Mouse (Mus musculus): ENCODE measurements around the gene 4930579G24Rik.

The 4930579G24Rik gene

DNA sequence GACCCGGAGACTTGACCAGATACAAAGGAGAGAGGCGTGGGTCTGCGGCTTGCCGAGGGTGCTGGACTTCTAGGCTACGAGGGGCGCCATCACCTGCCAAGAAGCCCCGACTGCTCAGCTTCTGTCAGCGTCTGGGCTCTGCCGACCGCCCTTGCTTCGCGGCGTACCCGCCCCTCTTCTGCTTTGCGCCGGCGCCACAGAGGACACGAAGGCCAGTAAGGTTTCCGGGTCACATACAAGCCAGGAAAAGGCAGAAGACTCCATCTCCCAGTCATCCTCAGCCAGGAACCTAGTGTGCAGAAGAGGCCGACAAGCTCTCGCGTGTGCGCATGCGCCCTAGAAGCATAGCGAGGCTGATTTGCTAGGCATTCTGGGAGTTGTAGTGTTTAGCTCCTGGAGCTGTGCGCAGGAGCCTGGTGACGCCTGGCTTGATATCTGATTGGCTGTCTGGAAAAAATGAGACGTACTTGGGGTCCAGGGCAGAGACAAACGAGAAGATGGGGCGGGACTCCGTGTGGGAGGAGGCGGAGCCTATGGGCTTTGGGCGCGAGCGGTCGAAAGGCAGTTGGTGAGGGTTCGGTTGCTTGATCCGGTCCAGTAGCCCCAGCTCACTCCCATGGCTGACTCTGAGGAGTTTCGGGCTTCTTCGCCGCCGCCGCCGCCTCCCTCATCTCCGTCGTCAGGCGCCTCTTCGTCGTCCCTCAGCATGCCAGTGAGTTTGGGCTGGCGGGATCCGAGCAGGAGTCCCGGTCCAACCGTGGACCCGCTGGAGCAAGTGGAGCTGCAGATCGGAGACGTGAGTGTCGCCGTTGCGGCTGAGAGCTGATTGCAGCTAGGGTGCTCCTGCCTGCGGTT lies at the start of gene 4930579G24Rik:
Gene 4930579G24Rik, plus strand, starts transcription at position 519 of the 855 bp plus-strand sequence.
- peak; percentile 100 for DNase-seq

DNA sequence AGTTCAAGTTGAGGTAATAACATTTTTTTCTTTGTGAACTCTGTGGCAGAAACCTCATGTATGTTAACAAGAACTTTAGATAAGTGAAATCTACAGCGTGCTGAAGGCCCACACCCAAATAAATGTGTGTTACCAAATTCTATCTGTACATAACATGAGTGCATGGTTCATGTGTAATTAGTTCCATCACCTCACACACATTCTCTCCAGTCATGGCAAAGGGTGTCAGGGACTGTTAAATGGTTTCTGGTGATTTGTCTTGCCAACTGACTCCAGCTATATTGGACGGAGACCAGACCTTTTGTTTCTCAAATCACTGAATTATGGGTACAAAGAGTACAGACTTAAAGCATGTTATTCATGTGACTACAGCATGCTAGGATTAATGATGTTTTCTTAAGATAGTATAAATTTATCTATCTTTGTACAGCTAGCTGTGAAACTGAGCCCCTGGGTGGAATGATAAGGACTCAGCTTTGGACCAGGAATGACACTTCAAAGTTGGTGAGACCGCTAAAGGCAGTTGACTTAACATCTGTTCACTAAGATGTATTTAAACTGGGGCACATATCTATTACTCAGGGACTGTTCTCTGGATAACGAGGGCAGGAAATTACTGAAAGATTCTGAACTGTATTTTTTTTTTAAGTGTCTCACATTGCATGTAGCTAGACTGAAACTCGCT lies 48.8 kb upstream of the 4930579G24Rik start:
- no peak for DNase-seq

DNA sequence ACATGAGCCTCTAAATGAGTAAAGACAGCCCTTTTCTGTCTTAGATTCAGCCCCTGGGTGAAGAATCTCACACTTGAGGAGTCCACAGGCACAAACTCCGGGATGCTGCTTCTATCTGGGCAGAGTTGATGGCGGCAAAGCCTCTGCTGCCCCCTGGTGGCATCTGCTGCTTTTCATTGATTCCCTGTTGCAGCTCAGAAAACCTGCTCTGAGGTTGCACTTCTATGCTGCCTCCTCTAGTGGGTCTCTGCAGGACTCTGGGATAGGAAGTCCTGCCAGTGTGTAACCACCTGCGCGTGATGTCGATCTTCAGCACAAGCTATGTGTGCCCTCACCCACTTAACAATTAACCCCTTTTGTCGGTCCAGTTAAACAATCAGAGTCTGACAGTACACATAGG lies 42.1 kb upstream of the 4930579G24Rik start:
- DNase-seq = peak; percentile 90

DNA sequence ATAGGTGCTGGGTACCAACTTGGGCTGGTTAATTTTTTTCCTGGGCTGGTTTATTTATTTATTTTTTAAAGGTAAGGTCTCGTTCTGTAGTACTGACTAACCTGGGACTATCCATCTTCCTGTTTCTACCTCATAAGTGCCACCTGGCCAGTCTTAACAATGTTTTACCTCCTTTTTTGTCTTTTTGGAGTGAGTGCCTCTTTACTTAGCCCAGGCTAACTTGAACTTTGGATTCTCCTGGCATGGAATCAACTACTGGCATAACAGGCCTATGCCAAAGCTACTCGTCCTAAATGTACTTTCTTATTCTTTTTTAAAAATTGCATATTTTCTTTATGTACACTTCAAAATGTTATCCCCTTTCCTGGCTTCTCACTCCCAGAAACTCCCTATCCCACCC lies 39.2 kb upstream of the 4930579G24Rik start:
- DNase-seq = peak; percentile 42

DNA sequence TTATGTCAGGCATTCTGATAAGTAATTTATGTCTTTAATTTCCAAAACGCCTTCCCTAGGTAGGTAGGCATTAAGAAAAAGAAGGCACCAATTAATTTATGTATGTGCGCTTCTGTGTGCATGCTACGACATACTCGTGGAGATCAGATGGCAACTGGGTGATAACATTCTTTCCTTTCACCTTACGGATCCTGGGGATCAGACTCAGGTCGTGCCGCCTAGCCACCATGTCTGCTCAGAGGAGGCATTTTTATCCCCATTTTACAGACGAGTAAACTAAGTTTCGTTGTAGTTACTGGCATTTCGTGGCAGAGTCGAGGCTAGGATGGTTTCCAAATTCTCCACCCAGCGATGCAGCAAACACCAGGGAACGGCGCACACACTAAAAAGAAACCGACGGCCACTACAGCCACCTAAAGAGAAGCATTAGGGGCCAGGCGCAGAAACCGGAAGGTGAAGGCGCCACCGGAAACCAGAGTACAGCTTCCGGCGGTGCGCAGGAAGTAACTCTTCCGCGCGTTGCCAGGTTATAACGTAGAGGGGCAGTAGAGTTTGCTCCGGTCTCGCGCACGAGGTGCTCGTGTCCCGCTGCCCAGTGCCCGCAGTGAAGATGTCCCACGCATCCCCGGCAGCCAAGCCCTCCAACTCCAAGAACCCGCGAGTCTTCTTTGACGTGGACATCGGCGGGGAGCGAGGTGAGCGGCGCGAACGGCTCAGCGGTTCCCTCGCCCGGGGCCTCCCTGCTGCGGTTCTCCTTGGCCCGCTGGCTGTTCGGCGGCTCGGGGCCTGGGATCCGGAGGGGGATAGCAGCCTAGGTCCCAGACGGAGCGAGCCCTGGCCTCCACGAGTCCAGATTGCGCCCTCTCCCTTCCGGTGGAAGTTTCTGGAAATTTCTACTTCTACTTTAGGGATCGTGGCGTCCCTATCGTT lies 37.8 kb upstream of the 4930579G24Rik start, which contains the start of gene Ppid:
Gene Ppid, plus strand, starts transcription at position 480 of the 930 bp plus-strand sequence.
- DNase-seq = peak; percentile 71

DNA sequence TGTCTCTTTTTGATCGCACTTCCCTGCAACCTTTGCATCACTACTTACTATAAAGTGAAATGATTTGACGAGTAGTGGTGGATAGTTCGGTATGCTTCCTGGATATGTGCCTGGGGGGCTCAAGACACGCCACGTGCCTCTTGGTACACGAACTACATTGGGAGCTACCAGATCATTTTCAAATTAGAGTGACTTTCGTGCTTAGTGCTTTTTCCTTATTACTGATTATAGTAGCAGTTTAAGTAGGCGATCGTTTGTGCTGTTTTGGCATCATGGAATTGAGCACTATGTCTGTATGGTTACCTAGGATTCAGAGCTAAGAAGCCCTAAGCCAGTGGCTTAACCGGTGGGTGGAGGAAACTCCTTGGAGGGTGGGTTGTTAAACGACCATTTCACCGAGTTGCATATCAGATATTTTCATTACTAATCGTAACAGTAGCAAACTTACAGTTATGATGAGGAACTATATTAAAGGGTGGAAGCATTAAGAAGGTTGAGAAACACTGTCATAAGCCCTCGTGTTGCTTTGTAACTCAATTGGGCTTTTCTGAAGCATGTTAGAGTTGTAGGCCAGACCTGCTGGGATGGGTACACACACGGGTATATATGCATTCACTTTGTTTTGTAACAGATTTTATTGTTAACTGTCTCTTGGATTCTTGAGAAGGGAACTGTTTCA lies 36.9 kb upstream of the 4930579G24Rik start:
- no peak for DNase-seq

DNA sequence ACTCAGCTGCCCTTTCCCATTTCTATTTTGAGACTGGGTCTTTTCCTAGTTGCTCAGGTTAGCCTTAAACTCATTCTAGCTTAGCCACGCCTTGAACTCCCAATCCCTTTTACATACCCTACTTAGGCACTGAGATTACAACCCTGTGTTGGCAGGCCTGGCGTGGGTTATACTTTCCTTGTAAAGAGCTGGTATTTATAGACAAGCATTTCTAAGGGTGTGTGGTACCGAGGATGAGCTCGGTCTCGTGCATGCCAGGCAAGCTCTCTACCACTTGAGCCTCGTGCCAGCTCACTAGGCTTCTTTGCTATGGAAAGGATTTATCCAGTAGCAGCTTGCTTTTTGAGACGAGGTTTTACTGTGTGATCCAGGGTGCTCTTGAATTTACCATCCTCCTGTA lies 33.4 kb upstream of the 4930579G24Rik start:
- DNase-seq = no peak

DNA sequence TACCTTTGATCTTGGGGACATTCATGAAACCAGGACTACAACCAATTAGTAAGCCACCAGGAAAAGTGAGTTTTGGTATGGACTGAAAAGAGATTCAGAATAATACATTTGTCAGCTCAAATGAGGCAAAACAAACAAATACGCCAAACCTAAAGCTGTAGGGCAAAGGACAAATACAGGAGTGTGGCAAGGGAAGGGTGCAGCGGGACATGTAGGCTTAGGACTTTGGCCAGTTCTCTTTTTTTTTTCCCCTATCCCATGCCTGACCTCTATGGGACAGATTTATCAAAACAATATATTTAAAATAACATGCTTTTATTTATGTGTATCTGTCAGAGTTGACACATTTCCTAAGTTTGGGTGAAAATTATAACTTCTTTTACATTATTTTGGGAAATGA lies 19.0 kb upstream of the 4930579G24Rik start:
- DNase-seq = no peak

DNA sequence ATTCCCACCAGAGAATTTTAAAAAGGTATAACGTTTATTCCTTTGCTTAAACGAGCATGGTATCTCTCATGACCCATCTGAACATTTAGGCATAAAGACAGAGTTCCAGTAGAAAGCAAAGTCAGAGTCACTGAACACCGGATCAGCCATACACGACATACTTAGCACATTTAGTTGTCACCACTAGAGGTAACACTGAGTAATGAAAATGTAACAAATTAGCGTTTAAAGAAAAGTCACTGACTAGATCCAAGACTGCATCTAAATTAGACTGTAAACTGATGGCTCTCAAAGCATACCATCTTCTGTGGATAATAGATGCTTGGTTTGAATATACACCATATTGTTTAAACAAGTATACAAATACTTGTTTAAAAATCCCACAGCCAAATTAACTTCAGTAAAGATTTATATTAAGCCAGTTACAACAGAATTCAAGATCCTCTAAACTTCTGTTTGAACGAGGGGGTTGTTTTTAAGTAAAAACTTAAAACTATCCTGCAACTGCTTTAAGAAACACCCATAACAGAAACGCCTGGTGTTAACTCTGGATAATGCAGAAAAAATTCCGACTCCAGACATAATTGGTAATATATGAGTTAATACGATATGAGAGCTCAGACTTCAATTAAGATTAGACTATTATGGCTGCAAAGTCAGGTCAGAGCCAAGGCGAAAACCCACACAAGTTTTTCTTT lies 1.2 kb upstream of the 4930579G24Rik start:
- no peak for DNase-seq

DNA sequence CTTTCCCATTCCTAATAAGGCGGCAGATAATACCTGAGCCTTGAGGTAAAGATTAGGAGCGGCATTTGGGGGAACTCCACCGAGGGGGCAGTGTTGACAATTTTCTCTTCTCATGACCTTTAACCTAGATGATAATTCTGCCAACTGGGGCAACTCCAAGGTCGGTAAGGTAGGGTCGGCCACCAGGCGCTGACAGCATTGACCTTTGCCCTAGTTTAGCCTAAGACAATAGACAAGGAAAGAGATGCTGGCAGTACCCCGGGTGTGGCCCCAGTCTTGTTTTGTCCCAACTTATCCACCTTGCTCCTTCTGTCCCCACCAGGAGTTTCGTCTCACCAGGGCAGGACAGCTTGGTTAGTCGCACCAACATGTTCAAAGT lies 708 bp upstream of the 4930579G24Rik start:
- DNase-seq = no peak

DNA sequence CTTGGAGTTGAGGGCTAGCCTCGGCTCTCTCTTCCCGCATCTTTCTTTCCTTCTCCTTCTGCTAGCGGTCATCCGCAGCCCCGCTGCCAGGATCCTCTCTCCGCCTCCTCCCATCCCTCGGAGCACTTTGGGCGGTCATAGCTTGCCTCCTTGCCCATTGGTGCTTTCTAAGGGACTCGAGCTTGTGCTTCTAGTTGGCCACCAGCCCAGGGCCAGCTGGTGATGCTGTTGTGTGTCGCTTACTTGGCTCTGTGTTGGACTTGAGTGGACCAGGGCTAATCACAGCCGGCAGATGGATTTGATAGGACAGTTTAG lies 494 bp downstream of the 4930579G24Rik start, which contains the start of gene Etfdh:
Gene Etfdh, minus strand, starts transcription at position 85 of the 315 bp plus-strand sequence.
- peak; percentile 75 for DNase-seq

DNA sequence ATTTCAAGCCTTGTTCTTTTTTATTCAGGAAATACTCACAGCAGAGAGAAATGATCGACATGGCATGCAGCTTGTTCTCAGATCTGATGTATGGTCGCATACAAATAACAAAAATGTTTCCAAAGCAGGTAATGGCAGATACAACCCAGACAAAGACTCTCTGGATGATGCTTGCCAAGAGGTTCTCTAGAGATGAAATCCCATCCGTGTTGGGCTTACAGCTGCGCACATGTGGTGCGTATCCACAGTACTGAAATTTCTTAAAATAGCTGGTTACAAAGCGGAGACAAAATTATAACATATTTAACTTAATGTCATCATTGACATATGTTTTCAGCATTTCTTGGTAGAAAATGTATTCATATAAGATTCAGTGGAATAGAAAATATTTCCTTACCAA lies 23.2 kb downstream of the 4930579G24Rik start:
- no peak for DNase-seq

DNA sequence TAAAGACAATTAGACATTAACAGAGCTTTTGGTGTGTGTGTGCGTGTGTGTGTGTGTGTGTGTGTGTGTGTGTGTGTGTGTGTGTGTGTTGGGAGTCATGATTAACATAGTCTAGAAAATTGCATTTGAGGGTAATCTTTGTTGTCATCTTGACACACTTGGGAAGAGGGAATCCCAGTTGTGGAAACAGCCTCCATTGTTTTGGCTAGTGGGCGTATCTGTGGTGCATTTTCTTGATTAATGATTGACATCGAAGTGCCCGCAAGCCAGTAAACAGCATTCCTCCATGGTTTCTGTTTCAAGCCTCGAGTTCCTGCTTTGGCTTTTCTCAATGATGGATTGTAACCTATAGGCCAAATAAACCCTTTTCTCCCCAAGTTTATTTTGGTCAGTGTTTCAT lies 27.8 kb downstream of the 4930579G24Rik start:
- no peak for DNase-seq

DNA sequence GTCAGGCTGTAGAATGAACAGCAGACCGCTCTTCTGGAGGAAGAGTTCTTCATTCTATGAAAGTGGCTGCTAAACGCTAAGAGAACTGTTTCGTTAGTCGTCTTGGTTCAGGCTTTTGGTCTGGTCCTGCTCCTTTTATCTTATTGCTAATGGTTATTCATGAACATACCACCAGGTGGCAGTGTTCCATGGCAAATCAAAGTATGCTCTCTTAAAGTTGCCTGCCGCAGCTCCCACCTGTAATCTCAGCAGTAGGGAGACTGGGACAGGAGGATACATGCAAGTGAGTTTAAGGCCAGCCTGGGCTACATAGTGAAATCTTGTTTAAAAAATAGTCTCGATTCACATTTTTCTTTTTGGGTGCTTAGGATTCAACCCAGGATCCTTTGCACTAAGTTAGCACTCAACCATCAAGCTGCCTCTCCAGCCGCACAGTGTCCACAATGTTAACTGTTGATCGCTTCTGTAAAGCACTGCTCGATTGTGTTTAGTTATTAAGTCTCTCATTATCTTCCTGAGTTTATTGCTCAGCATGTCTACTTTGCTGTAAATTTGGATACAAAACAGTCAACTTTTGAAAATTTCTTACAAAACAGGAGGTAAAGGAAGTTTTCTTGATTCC lies 36.0 kb downstream of the 4930579G24Rik start:
- DNase-seq = no peak

DNA sequence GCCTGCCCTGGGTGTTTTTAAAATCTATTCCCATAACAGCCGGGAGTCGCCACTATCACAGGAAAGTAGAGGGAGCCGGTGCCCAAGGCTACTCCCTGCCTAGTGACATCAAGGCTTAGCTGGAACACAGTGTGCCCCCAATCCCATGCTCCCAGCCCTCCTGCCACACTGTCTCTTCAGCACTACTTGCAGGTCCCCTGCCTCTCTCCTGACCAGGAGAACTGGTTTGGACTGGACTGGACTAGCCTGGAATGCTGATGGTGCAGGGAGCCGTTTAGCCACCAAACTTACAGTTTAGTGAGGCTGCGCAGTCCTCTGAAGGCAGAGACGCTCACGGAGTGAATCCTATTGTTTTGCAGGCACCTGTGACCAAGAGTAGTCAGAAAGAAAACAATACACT lies 41.7 kb downstream of the 4930579G24Rik start:
- peak; percentile 15 for DNase-seq

DNA sequence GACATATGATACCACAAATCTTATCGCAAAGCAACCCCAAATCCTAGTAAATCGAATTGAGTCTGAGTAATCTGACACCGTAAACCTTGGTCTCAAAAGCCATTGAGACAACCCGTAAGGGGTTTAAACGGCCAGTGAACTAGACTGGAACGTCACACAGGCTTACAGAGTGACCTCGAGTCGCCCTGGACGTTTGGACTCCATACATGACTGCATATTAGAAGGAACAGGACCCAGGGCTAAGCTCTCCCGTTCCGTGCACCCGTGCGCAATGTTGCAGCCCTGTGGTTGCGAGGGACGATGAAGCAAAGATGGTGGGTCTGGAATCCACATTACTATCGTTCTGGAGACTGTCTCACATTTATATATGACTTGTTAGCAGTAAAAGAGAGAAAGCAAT lies 43.3 kb downstream of the 4930579G24Rik start:
- no peak for DNase-seq

DNA sequence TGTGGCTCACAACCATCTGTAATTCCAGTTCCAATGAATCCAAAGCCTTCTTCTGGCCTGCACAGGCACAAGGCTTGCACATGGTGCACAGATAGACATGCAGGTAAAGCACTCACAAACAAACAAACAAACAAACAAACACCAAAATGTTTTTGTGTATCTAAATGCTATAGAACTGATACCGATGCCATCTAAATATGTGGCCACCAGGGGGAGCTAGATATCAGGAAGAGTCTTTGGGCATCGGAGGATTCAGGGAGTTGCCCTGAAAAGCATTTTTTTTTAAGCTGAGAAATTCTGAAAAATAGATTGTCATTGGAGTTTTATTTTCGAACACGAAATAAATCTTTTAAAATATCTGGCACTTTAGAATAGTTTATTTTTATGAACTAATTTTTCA lies 44.2 kb downstream of the 4930579G24Rik start:
- DNase-seq = no peak

DNA sequence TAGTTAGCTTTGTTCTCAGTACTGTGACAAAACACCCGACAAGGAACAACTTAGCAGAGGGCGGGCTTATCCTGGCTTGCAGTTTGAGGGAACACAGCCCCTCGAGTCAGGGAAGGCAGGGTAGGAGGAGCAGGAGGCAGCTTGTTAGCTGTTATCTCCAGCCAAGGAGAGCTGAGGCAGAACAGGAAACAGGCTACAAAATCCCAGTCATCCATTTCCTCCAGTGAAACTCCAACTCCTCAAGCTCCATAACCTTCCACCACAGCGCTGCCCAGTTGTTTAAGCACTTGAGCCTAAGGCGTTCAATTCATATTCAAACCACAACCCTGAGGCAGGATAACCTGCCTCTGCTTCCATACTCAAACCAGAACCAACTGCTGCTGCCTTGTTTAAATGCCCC lies 45.8 kb downstream of the 4930579G24Rik start:
- DNase-seq = no peak

DNA sequence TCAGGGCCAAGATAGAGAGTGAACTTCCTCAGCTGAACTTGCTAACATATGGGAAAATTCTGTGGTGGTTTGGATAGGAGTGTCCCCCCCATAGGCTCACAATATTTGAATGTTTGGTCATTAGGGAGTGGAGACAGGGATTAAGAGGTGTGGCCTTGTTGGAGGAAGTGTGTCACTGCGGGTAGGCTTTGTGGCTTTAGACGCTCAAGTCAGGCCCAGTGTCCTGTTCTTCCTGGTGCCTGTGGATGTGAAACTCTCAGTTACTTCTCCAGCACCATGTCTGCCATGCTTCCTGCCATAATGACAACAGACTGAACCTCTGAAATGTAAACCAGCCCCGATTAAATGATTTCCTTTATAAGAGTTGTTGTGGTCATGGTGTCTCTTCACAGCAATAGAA lies 47.5 kb downstream of the 4930579G24Rik start:
- DNase-seq = no peak

Measured in kidney, adult 11 months (tissue).